Mouse (Mus musculus): Measurements from ENCODE around the gene Sertad3.

The Sertad3 gene

DNA sequence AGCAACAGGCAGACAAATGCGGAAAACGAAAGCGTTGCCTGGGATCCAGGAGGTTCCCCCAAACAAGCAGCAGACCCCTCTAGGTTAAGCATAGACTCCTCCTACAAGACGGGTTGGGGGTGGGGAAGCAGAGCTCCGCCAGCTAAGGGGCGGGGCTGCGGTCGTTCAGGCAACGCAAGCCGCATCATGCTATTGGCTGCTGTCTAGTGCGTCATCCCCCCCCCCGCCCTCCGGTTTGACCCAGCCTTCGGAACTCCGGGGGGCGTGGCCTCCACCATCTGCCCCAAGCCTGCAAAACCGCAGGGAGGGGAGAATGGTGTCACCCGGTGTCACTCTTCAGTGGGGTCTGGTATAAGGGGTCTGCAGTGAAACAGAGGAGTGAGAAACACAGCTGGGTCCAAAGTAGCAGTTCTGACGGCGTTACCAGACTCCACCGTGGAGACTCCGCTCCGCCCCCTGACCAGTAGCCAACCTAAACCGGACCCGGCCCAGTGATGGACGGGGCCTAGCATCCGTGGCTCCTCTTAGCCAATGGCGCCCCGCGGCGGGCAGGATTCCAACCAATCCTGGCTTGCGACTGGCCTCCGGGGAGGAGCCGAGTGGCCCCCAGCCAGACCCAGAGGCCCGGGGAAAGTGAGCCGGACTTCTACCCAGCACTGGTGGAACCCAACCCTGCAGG, at the start of gene Sertad3:
TSS of gene Sertad3 (plus strand) at position 613 of the 679 bp plus-strand sequence.
- peak; percentile 100 for DNase-seq

DNA sequence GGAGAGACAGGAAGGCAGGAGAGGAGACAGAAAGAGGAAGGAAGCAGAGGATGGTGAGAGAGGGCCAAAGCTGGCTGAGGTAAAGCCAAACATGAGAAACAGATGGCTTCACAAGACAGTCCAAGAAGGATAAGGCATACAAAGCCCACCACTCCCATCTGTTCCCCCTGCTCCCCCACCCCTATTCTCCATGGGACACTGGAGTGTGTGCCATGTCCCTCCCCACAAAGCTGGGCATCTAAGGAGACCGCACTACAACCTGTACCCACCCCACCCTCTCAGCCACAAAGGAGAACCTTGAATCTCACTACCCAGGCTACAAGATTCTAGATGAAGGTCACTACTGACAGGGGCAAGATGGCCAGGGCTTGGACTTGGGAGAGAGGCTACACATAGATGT, 46.2 kb upstream of the Sertad3 start:
- DNase-seq, result no peak

DNA sequence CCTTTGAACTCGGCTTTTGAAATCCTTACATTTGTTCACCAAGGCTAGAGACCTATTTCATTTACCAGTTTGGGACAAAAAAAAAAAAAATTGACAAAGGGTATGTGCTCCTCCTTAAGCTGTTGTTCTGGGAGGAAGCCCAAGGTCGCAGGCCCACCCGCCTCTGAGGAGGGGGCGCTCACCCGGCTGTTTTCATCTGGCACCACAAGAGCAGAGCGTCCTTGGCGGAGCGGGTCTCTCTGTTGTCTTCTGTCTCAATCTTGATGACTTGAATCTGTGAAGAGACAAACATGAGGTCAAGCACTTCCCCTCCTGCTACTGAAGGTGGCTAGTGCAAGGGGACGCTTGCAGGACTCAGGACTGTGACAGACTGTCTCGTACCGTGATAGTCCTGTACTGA, 45.6 kb upstream of the Sertad3 start:
- DNase-seq, result no peak

DNA sequence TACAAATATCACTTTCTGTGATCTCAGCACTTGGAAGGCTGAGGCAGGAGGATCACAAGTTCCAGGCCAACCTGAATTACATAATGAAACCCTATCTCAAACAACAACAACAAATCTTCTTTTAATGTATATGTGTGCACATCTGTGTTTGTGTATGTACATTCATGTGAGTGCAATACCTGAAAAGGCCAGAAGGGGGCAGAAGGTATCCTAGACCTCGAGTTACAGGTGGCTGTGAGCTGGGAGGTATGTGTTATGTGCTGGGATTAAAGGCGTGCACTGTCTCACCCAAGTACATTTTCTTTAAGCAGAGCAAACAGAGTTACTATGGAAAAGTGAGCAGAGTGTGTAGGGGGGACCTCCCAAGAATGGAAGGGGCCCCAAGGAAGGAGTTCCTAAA, 44.4 kb upstream of the Sertad3 start:
- DNase-seq, result no peak

DNA sequence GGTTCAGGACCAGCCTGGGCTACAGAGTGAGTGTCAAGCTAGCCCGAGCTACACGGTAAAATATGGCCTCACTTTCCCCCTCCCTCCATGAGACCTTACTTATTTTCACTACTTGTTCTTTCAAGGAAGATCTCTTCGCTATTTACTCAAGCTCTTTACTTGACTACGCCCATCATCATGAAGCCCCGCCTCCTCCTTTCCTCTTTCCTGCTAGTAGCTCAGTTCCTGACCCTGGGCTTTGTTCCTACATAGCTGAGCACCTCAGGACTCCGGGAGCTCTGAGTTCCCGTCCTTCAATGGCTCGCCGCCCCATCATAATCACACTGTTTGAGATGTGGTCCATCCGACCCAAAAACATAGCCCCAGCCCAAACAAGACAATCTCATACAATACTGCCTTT, 40.2 kb upstream of the Sertad3 start:
- DNase-seq, result no peak

DNA sequence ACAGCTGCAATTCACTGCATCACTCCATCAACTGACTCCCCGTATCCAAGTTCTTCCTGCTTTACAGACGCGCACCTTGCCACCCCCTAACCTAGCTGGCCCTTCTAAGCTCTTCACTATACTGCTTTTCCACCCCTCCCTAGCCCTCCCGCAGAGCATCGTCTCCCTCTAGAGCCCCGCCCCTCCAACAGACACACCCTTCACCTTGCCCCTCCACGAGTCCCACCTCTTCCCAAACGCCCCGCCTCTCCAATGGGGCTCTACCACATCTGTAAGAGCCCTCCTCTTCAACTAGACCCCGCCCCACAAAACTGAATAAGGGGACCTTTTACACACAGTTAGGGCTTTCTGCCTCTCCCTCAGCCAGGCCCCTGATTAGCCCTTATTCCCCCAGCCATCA, 39.8 kb upstream of the Sertad3 start:
- no peak for DNase-seq

GRCm38 (mm10) chr7:27437544-27437943, 36.0 kb upstream of the Sertad3 start:
- DNase-seq, result peak; percentile 36

DNA sequence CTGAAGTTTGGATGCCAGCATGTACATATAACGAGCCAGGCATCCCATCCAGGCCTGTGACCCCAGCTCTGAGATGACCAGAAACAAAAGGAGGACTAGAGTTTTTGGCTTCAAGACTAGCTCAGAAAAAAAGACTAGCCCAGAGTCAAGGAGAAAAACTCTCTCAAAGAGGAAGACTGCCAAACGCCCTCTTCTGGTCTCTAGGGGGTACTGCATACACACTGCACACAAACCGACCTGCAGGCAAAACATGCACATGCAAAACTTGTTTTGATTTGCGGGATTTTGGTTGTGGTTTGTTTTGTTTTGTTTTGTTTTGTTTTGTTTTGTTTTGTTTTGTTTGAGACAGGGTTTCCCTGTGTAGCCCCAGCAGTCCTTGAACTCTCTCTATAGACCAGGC, 33.6 kb upstream of the Sertad3 start:
- no peak for DNase-seq

GRCm38 (mm10) chr7:27446051-27446450, 27.5 kb upstream of the Sertad3 start:
- no peak for DNase-seq

DNA sequence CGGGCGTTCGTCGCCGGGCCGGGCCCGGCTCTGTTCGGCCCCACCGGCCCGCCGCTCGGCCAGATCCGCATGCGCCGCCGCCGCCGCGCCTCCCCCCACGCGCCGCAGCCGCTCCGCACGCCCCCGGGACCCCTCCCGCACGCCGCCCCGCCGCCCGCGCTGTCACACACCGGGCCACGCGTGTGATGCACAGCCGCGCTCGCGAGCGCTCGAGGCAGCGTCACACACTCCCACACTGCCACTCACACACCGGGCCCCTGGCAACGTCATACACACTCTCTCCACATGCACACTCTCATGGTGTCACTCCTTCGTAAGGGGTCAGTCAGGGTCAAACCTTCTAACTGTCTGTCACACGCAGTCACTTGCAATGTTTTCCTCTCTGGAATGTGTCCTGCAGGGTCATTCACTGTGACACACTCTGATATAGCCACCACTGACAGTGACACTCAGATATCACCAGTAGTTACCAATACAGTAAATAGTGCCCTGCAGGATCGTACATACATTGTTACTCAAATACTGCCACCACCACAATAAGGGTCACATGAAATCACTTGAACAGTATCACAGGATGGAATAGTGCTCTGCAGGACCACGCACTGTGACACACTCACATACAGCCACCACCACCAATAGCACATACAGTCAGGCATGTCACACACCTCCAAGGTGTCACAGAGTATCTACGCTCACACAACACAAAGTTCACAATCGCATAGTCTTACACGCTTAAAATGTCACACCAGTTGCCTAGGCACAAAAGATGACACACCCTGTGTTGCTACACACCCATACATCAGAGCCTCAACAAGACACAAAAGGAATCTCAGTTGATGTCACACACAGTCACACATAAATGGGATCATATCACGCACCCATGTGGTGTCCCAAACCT, 26.8 kb upstream of the Sertad3 start:
- DNase-seq, result no peak

GRCm38 (mm10) chr7:27447419-27448286, 25.9 kb upstream of the Sertad3 start, which contains the start of the genes Sptbn4 and Blvrb:
Gene Sptbn4, minus strand, starts transcription at chr7:27447686.
Gene Blvrb, plus strand, starts transcription at chr7:27447978.
- DNase-seq, result peak; percentile 100

- DNase-seq, result peak; percentile 46
Observed at GRCm38 (mm10) chr7:27448421-27449206, 25.0 kb upstream of the Sertad3 start.

- peak; percentile 80 for DNase-seq
Observed at GRCm38 (mm10) chr7:27449256-27449862, 24.2 kb upstream of the Sertad3 start.

DNA sequence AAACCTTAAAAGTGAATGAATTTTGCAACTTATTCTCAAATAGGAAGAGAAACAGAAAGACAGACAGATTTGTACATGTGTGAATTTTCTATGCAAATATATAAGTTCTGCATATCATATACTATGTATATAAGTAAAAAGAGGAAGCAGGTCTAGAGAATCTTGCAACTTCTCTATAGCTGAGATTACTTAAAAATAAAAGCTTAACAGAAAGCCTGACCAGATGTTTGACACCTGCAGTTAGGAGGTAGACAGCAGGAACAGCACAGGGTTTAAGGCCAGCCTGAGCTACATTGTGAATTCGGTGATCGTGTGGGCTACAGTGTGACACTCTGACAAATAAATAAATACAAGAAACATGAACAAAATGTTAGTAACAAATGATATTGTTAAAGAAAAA, 22.2 kb upstream of the Sertad3 start:
- no peak for DNase-seq

- peak; percentile 47 for DNase-seq
Observed at GRCm38 (mm10) chr7:27452206-27452770, 21.3 kb upstream of the Sertad3 start.

DNA sequence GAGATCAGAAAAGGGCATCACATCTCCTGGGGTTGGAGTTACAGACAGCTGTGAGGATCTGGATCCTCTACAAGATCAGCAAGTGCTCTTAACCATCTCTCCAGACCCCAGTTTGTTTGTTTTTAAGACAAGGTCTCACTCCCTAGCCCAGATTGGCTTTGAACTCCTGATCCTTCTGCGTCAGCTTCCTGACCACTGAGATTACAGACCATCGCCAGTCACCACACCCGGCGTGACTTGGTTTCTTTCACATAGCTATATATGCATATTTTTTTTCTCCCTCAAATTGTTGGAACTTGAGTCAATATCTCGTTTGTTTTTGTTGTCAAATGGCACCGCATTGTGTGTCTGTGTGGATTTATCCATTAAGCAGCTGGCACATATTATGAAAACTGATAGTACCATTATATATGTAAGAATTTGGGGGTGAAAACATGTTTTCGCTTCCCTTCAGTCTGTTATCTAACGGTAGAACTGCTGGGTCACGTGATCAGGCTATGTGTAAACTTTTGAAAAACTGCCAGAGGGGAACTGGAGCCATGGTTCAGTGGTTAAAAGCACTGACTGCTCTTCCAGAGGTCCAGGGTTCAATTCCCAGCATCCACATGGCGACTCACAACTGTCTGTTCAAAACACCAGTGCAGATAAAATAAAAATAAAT, 19.0 kb upstream of the Sertad3 start:
- peak; percentile 57 for DNase-seq

DNA sequence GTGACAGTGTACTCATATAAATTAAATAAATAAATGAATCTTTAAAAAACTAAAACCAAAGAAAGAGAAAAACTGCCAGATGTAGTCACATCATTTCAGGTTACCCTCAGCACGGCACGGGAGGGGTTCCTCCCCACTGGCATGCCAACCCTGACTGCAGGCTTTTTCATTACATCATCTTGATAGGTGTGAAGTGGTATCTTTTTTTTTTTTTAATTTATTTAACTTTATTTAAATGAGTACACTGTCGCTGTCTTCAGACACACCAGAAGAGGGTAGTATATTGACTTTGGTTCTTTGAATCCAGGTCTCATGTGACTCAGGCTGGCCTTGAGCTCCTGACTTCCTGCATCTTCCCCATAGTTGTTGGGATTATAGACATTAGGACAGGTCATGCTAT, 18.3 kb upstream of the Sertad3 start:
- no peak for DNase-seq

DNA sequence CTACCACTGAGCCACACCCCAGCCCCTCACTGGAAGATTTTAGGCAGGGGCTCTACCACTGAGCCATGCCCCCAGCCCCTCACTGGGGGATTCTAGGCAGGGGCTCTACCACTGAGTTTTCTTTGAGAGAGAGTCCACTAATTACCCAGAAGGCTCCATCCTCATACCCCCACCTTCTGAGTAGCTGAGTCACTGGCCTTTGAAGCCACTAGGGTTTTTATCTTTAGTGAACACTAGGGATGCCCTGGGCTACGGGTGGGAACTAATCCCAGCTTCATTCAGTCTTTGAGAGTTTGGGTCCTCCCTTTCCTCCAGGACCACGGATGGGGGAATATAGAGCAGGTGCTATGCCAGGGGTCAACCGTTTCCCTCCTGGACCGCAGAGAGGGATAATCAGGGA, 15.0 kb upstream of the Sertad3 start:
- DNase-seq, result no peak

DNA sequence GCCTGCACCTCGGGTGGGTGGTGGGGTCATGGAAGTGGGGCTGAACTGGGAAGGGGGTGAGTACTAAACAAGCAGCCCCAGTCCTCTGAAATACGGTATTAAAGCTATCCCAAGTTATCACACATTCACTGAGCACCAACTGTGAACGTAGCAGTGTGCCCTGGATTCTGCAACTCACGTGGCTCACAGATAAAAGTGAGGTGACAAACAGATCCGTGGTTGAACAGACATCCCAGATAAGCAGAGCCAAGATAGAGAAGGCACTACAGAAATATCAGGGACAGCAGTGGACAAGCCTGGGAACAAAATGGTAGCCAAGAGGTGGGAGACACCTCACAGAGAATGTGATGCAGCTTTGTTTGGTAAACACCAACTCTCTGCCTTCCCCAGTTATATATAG, 13.9 kb upstream of the Sertad3 start:
- no peak for DNase-seq

DNA sequence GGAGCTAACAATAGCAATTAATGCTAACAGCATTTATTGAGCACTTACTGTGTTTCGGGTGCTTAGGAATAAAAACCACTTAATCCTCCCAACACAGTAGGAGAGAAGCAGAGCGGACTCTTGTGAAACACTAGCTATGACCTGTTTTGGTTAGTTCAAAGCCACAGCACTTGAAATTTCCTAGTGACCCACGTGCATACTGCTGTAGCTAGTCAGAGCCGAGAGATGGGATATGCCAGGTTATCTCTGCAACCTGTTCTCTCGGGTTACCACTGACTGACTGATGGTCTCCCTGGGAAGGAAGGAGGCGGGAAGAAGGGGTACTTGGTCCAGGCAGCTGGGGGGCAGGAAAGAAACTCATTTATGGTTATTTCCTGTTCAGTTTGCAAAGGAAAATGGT, 13.1 kb upstream of the Sertad3 start:
- DNase-seq, result no peak

DNA sequence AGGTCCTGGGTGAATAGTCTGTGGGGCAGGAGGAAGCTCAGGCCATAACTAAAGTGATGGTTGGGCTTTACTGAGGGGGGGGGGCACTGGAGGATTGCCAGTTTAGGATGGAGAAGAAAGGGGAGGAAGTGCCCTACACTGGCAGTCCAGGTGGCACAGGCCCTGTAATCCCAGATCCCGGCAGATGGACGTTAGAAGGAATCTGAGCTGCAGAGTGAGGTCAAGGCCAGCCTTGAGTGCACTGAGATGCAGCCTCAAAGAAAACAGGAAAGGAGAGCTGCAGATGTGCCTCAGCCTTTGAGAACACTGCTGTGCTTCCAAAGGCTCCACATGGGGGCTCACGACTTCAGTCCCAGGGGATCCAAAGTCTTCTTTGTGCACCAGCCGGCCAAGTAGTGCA, 5.9 kb upstream of the Sertad3 start:
- no peak for DNase-seq

All from kidney, adult 9 months (tissue).